Mouse (Mus musculus) layer of hippocampus, adult 6 months (tissue): ENCODE data around the gene Phlpp1. TPM values are rescaled to one million over a fixed set of nuclear protein-coding genes. Genes with fewer than 3 reads are reported as not detected.

ENCODE experiments used
- long read RNA-seq, 2 experiments: library from polyadenylated mRNA; unstranded; transcript quantifications; one replicate each; pipeline ENCODE4 v2.0.0; 2019 to 2020
- polyA plus RNA-seq: library from polyadenylated mRNA; unstranded; fragments of <200 nt; fragmentation: Nextera tagmentation; gene quantifications from 2 replicates; pipeline ENCODE4 v1.2.3, GENCODE M21; 2021

Gene Phlpp1
- 11.1 and 12.2 TPM in 2 replicates for polyA plus RNA-seq
- long read RNA-seq, experiment 1, full-length matches to known transcripts: 1 of 24 reads
- long read RNA-seq, experiment 1, partial matches to known transcripts: 21 of 24 reads
- long read RNA-seq, experiment 1, other reads (novel, unspliced or antisense): 2 of 24 reads
- long read RNA-seq, experiment 2, full-length matches to known transcripts: 4 of 45 reads
- long read RNA-seq, experiment 2, partial matches to known transcripts: 34 of 45 reads
- long read RNA-seq, experiment 2, other reads (novel, unspliced or antisense): 7 of 45 reads

DNA sequence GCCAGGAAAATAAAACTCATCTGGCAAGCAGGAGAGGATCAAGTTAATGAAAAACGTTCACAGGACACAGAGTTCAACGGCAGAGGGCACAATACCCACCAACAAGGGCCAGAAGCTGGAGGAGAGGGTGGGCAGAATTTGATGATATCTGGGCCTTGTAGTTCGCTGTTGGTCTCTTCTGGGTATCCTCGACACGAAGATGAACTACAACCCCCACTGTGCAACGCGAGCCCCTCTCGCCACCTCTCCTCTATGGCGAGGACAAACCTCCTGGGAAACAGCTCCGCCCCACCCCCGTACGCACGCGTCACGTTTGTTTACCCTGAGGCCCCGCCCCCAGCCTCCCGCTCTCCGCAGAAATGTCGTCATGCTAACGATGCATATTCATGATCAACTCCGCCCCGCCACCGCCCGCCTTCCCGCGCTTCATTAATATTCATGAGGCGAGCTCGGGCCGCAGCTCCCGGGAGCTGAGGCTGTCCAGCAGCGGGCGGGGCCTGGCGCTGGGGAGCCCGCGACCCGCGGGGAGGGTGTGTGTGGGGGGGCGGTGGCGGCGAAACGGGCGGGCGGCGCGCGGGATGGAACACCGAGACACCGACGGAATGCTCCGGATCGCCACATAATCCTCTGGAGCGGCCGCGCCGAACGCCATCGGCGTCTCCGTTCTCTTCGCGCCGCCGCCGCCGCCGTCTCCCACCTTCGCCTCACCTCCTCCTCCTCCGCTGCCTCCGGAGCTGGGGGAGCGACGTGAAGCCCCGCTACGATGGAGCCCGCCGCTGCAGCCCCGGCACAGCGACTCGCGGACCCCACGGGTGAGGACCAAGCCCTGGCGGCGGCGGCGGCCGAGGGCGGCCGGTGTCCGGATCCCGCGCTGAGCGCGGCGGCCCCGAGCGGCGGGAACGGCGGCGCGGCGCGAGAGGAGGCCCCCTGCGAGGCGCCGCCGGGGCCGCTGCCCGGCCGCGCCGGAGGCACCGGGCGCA, at the start of gene Phlpp1:
Phlpp1 (plus strand) TSS at position 512 of the 980 bp plus-strand sequence.

Other genes starting within 250 kb of the Phlpp1 start
- gene Zcchc2, start 181.3 kb upstream of the Phlpp1 start, polyA plus RNA-seq: 2.2 and 2.3 TPM in 2 replicates